Mouse (Mus musculus): Measurements from ENCODE around the gene Tfcp2. TPM values are rescaled to one million over a fixed set of nuclear protein-coding genes. Genes with fewer than 3 reads are reported as not detected.
"Not testable (repeated sequence)": the region's sequence is repeated elsewhere in the genome, so short reads cannot be mapped to it uniquely, and the experiment has no call there.

Gene Tfcp2
- polyA plus RNA-seq, 1 experiment from 2014 or later: 35.9 TPM

DNA sequence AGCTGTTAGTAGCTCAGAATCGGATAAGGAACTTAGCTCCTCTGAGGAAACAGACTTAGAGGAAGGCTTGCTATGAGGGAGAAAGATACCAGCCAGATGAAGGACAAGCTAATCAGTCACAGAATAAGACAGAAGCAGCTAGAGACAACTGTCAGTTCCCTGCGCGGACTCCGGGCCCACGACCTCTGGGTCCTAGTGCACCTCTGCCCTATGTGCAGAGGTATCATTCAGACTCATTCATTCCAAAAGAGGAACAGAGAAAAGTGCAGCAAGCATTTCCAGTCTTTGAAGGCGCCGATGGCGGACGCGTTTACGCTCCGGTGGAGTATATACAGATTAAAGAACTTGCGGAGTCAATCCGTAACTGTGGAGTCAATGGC, 8.2 kb downstream of the Tfcp2 start:
- ATAC-seq (ENCODE audit: low FRiP score, low read depth); H3K27ac ChIP-seq (replicated peaks); H3K4me3 ChIP-seq; H3K9me3 ChIP-seq; H3K27me3 ChIP-seq; H3K4me1 ChIP-seq (replicated peaks); H3K9ac ChIP-seq; H3K4me2 ChIP-seq: not testable (repeated sequence)
- 98% methylated on average over 14 of the region's 14 CpGs for WGBS
- peaks cover 25% of the 10 kb centered on the region for H3K36me3 ChIP-seq

DNA sequence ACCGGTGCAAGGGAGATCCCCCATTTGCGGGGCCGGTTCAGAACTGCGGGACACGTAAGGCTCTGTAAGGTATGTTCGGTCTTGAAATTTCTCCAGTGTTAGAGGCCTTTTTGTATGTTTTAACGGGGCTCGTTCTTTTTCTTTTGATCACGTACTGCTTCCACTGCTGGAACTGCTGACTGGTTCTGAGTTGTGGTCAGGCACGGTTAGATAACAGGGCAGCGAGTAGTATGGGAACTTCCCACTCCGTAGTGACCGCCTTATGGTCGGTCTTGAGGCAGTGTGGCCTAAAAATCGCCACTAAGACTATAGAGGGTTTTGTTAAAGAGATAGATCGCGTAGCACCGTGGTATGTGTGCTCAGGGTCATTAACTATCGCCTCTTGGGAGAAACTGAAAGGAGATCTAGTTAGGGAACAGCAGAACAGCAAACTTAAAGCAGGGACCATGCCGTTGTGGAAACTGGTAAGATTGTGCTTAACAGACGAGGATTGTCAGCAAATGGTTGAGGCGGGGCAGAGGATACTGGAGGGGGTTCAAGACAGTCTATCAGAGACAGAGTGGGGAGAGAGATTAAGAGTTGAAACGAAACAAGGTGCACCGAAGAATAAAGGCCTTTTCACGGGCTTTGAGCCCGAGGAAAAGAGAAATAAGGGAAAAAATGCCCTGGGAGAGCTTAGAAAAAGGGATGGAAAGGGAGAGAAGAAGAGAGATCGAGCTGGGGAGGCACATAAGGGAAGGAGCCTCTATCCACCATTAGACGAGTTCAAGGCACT, 8.7 kb downstream of the Tfcp2 start:
- not testable (repeated sequence) for H3K27ac ChIP-seq (replicated peaks); H3K4me2 ChIP-seq; H3K9me3 ChIP-seq; H3K9ac ChIP-seq; ATAC-seq (ENCODE audit: low FRiP score, low read depth); H3K4me1 ChIP-seq (replicated peaks); H3K27me3 ChIP-seq; H3K4me3 ChIP-seq
- peaks cover 20% of the 10 kb centered on the region for H3K36me3 ChIP-seq
- WGBS: 97% methylated on average over 28 of the region's 28 CpGs

DNA sequence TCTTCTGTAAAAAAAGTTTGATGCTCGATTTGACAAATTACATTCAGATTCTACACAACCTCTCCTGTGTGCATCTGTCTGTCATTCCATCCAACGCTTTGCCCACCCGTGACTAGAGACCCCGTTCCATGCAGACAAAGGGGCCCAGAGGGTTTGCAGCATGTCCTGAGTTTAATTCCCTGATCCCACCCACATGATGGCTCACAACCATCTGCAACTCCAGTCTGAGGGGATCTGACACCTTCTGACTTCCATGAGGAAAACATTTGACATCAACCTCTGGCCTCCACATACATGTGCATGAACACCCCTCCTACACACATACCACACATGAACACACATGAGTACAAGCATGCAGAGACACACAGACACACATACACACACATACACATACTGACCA, 10.4 kb downstream of the Tfcp2 start:
- ATAC-seq (ENCODE audit: low FRiP score, low read depth): no peak
- Histone ChIP-seq H3K36me3 (peaks cover 15% of the 10 kb centered on the region), H3K4me1 (replicated peaks) (no peaks in the 10 kb centered on the region), H3K27me3 (no peaks in the 10 kb centered on the region), H3K4me3 (no peak overlapping the region), H3K27ac (replicated peaks) (no peak overlapping the region), H3K9me3 (no peaks in the 10 kb centered on the region), H3K4me2 (no peak overlapping the region), H3K9ac (no peak overlapping the region)
- 96% methylated on average over 4 of the region's 4 CpGs for WGBS

DNA sequence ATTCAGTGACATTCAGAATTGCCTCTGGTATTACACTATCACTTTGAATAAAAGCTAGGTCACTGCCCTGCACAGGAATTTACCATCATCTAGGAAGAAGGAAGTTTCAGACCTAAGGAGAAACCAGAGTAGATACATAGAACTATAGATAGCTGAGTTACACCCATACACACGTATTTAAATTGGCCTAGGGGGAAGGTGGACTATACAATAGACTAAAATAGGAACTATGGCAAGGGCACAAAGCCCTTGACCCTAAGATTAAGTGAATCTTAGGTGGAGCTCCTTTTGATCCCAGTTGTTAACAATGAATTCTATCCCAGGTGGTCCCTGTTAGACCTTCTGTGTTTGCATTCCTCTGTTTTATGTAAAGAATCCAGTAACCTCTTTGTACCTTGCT, 10.8 kb downstream of the Tfcp2 start:
- H3K27ac ChIP-seq (replicated peaks); H3K4me2 ChIP-seq; H3K4me3 ChIP-seq; H3K9ac ChIP-seq; H3K9me3 ChIP-seq; H3K4me1 ChIP-seq (replicated peaks); H3K27me3 ChIP-seq; ATAC-seq (ENCODE audit: low FRiP score, low read depth): not testable (repeated sequence)
- peaks cover 17% of the 10 kb centered on the region for H3K36me3 ChIP-seq
- 91% methylated on average over 1 of the region's 1 CpGs for WGBS

DNA sequence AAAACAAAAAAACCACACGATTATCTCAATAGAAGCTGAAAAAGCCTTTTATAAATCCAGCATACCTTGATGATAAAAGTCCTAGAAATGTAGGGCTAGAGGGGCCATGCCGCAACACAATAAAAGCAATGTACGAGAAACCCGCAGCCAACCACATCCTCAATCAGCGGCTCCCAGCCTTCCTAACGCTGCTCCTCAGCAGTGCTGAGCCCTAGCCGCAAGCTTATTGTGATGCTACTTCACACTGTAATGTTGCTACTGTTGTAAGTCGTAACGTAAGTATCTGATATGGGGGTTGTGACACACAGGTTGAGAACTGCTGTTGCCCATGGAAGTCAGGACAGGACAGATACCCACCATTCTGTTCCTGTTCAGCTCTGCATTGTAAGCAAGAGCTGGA, 12.4 kb downstream of the Tfcp2 start:
- no peaks in the 10 kb centered on the region for H3K4me1 ChIP-seq (replicated peaks)
- no peak overlapping the region for H3K27ac ChIP-seq (replicated peaks)
- H3K27me3 ChIP-seq: no peaks in the 10 kb centered on the region
- H3K4me3 ChIP-seq: no peak overlapping the region
- ATAC-seq (ENCODE audit: low FRiP score, low read depth): no peak
- WGBS: 95% methylated on average over 9 of the region's 9 CpGs
- no peak overlapping the region for H3K4me2 ChIP-seq
- peaks cover 16% of the 10 kb centered on the region for H3K36me3 ChIP-seq
- H3K9me3 ChIP-seq: no peaks in the 10 kb centered on the region
- no peak overlapping the region for H3K9ac ChIP-seq

DNA sequence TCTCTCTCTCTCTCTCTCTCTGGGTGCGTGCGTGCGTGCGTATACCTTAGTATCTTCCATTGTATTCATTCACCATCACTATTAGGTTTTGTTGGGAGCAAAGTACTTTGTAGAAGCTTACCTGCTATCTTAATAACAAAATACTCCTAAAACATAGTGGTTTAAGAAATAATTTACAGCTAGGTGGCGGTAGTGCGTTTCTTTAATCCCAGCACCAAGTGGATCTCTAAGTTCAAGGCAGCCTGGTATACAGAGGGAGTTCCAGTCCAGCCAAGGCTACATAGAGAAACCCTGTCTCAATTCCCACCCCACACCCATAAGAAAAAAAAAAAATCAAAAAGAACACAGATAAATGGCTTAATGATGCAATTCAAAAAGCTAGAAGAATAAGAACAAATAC, 13.9 kb downstream of the Tfcp2 start:
- 86% methylated on average over 6 of the region's 6 CpGs for WGBS

DNA sequence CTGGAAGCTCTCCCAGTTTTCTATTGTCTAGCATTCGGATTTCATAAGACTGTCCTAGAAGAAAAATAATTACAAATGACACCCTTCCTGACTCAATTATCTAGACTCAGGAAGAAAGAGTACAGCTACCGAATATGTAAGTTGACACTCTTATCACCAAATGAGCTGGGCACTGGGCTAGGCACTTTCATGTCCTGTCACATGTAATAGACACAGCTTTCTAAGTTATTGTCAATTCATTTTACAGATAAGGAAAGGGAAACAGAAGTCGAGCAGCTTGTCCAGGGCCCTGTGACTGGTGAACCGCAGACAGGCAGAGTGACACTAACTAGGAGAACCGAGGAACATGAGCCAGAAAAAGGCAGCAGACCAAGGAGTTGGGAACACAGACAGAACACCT, 23.9 kb downstream of the Tfcp2 start:
- no peaks in the 10 kb centered on the region for H3K27me3 ChIP-seq
- 86% methylated on average over 5 of the region's 5 CpGs for WGBS
- H3K36me3 ChIP-seq: peaks cover 9% of the 10 kb centered on the region; the same call in 1 of the 2 replicates
- H3K9ac ChIP-seq: no peak overlapping the region
- no peak overlapping the region for H3K4me3 ChIP-seq
- no peaks in the 10 kb centered on the region for H3K4me1 ChIP-seq (replicated peaks)
- no peak overlapping the region for H3K27ac ChIP-seq (replicated peaks)
- H3K4me2 ChIP-seq: no peak overlapping the region
- no peaks in the 10 kb centered on the region for H3K9me3 ChIP-seq
- ATAC-seq (ENCODE audit: low FRiP score, low read depth): no peak

More for the DNA sequence above, 13.9 kb downstream of the Tfcp2 start:
- Histone ChIP-seq H3K36me3 (peaks cover 10% of the 10 kb centered on the region), H3K9ac (no peak overlapping the region), H3K4me2 (no peak overlapping the region), H3K4me1 (replicated peaks) (no peaks in the 10 kb centered on the region), H3K27me3 (no peaks in the 10 kb centered on the region), H3K9me3 (no peaks in the 10 kb centered on the region), H3K27ac (replicated peaks) (no peak overlapping the region), H3K4me3 (no peak overlapping the region)
- no peak for ATAC-seq (ENCODE audit: low FRiP score, low read depth)

DNA sequence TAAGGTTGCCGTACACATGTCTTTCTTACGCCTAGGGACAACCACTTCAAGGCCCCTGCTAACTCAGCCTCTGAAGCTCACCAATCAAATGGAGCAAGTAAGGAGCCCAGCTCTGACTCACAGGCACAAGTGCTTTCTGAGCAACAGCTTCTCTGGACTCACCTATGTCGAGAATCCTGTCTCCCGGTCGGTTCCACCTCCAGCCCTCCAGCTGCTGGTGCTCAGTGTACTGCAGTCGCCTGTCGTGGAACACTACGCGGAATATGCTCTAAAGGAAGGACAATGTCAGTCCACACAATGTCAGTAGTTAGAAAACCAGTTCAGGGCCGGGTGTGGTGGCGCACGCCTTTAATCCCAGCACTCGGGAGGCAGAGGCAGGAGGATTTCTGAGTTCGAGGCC, 26.4 kb downstream of the Tfcp2 start:
- Histone ChIP-seq H3K27ac (replicated peaks) (no peak overlapping the region), H3K9me3 (no peaks in the 10 kb centered on the region), H3K4me1 (replicated peaks) (no peaks in the 10 kb centered on the region), H3K4me2 (no peak overlapping the region), H3K9ac (no peak overlapping the region), H3K27me3 (no peaks in the 10 kb centered on the region), H3K4me3 (no peak overlapping the region), H3K36me3 (peaks cover 11% of the 10 kb centered on the region)
- WGBS: 94% methylated on average over 14 of the region's 14 CpGs
- ATAC-seq (ENCODE audit: low FRiP score, low read depth): no peak

DNA sequence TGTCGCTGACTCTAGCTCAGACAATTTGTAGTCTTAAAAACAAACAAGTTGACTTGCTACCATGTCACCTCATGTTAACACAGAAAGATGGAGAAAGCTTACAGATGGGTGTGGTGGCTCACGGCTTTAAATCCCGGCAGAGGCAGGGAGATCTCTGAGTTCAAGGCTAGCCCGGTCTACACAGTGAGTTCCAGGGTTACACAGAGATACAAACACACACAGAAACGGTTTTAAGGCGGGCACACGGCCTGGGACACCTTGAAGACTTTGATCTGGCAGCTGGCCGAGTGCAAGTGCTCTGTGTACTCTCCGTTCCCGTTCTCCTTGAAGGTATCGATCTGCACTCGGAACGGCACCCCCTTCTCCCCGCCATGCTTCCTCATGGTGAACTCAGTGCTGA, 31.5 kb downstream of the Tfcp2 start:
- Histone ChIP-seq H3K9me3 (no peaks in the 10 kb centered on the region), H3K9ac (no peak overlapping the region), H3K36me3 (peaks cover 32% of the 10 kb centered on the region), H3K27ac (replicated peaks) (no peak overlapping the region), H3K4me3 (no peak overlapping the region), H3K4me2 (no peak overlapping the region), H3K27me3 (no peaks in the 10 kb centered on the region), H3K4me1 (replicated peaks) (no peaks in the 10 kb centered on the region)
- WGBS: 95% methylated on average over 14 of the region's 14 CpGs
- ATAC-seq (ENCODE audit: low FRiP score, low read depth): no peak

DNA sequence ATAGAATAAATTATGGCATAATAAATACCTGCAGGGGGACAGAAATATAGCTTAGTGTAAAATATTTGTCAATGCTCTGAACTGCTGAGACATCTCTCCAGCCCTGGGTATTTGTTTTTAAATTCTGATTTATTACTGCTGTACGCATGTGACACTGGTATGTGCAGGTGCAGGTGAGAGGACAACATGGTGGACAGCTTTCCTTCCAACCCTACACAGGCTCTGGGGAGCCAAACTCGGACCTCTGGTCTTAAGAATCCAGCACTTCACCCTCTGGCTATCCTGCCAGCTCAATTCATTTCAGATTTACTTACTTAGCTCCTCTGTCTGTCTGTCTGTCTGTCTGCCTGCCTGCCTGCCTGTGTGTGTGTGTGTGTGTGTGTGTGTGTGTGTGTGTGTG, 36.7 kb downstream of the Tfcp2 start:
- Histone ChIP-seq H3K4me3 (no peak overlapping the region), H3K27ac (replicated peaks) (no peak overlapping the region), H3K4me2 (no peak overlapping the region), H3K9me3 (no peaks in the 10 kb centered on the region), H3K27me3 (no peaks in the 10 kb centered on the region), H3K4me1 (replicated peaks) (no peaks in the 10 kb centered on the region), H3K9ac (no peak overlapping the region), H3K36me3 (peaks cover 61% of the 10 kb centered on the region)
- WGBS: 94% methylated on average over 2 of the region's 2 CpGs
- ATAC-seq (ENCODE audit: low FRiP score, low read depth): no peak

DNA sequence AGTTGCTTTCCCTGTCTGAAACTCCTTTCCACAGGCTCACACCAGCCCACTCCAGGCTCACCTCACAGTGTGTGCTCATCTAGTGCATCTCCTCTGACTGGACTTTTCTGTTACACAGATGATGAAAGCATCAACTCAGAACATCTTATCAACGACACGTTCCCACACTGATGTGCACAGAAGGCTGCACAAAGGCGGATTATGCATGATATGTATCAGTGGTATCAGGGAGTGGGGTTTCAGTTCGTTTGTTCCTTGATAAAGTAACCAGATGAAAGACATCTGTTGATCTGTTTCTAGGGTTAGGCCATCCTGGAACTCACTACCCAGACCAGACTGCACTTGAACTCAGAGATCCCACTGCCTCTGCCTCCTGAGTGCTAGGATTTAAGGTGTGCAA, 38.4 kb downstream of the Tfcp2 start:
- WGBS: 93% methylated on average over 4 of the region's 4 CpGs
- Histone ChIP-seq H3K4me3 (no peak overlapping the region), H3K36me3 (peaks cover 60% of the 10 kb centered on the region), H3K27me3 (no peaks in the 10 kb centered on the region), H3K27ac (replicated peaks) (no peak overlapping the region), H3K9me3 (no peaks in the 10 kb centered on the region), H3K9ac (no peak overlapping the region), H3K4me2 (no peak overlapping the region), H3K4me1 (replicated peaks) (no peaks in the 10 kb centered on the region)
- ATAC-seq (ENCODE audit: low FRiP score, low read depth): no peak

DNA sequence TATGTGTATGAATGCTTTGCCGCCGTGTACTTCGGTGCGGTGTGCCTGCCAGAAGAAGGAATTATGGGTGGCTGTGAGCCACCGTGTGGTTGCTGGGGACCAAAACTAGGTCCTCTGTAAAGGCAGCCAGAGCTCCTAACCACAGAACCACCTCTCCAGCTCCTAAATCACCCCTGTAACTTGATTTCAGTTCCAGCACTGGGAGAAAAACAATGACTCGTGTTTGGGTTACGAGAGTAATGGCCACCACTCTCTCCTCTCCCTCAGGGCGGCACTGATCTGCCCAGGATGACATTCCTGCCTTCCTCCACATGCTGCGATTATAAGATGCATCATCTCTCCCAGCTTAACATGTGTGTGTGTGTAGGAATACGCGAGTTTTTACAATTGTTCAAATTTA, 41.7 kb downstream of the Tfcp2 start:
- H3K9me3 ChIP-seq: no peaks in the 10 kb centered on the region
- H3K36me3 ChIP-seq: peaks cover 65% of the 10 kb centered on the region
- ATAC-seq (ENCODE audit: low FRiP score, low read depth): no peak
- no peak overlapping the region for H3K4me3 ChIP-seq
- H3K4me1 ChIP-seq (replicated peaks): no peaks in the 10 kb centered on the region
- WGBS: 97% methylated on average over 11 of the region's 11 CpGs
- H3K27me3 ChIP-seq: no peaks in the 10 kb centered on the region
- H3K27ac ChIP-seq (replicated peaks): no peak overlapping the region
- no peak overlapping the region for H3K4me2 ChIP-seq
- H3K9ac ChIP-seq: no peak overlapping the region

Data from hindbrain, embryonic 15.5 days (tissue).